Mouse (Mus musculus): ENCODE results near the gene Tsga10.

Tsga10 gene

GRCm38 (mm10) chr1:37866286-37866685, at the start of gene Tsga10:
Tsga10 (minus strand) TSS chr1:37866429.
- DNase-seq: no peak

GRCm38 (mm10) chr1:37912751-37913150, 46.5 kb upstream of the Tsga10 start:
- DNase-seq: no peak

GRCm38 (mm10) chr1:37903178-37903577, 36.9 kb upstream of the Tsga10 start:
- peak; percentile 4 for DNase-seq

- no peak for DNase-seq
Observed at GRCm38 (mm10) chr1:37900288-37900687, 34.1 kb upstream of the Tsga10 start.

- DNase-seq: no peak
Observed at GRCm38 (mm10) chr1:37899816-37900215, 33.6 kb upstream of the Tsga10 start.

- DNase-seq: no peak
Observed at GRCm38 (mm10) chr1:37894606-37895005, 28.4 kb upstream of the Tsga10 start.

GRCm38 (mm10) chr1:37891400-37891799, 25.2 kb upstream of the Tsga10 start:
- DNase-seq: no peak

- DNase-seq: peak; percentile 88
Observed at GRCm38 (mm10) chr1:37890025-37890652, 23.9 kb upstream of the Tsga10 start, which contains the start of the genes Mitd1 and Mrpl30. Mitd1 (minus strand) TSS chr1:37890411. Mrpl30 (plus strand) TSS chr1:37890477.

- DNase-seq: no peak
Observed at GRCm38 (mm10) chr1:37889206-37889605, 23.0 kb upstream of the Tsga10 start.

GRCm38 (mm10) chr1:37884451-37884850, 18.2 kb upstream of the Tsga10 start:
- peak; percentile 10 for DNase-seq

GRCm38 (mm10) chr1:37883411-37883810, 17.2 kb upstream of the Tsga10 start:
- no peak for DNase-seq

GRCm38 (mm10) chr1:37877736-37878460, 11.7 kb upstream of the Tsga10 start:
- no peak for DNase-seq

GRCm38 (mm10) chr1:37873157-37873556, 6.9 kb upstream of the Tsga10 start:
- no peak for DNase-seq

GRCm38 (mm10) chr1:37872131-37873067, 6.2 kb upstream of the Tsga10 start:
- peak; percentile 90 for DNase-seq

GRCm38 (mm10) chr1:37871704-37872103, 5.5 kb upstream of the Tsga10 start, which contains the start of gene Lipt1:
Lipt1 (plus strand) TSS chr1:37871738.
- DNase-seq: peak; percentile 57

GRCm38 (mm10) chr1:37869362-37869761, 3.1 kb upstream of the Tsga10 start:
- no peak for DNase-seq

GRCm38 (mm10) chr1:37868640-37869039, 2.4 kb upstream of the Tsga10 start:
- no peak for DNase-seq

GRCm38 (mm10) chr1:37867684-37868322, 1.6 kb upstream of the Tsga10 start:
- DNase-seq: no peak

- DNase-seq: no peak
Observed at GRCm38 (mm10) chr1:37867056-37867455, 827 bp upstream of the Tsga10 start.

GRCm38 (mm10) chr1:37865401-37866215, 621 bp downstream of the Tsga10 start:
- DNase-seq: no peak

GRCm38 (mm10) chr1:37864511-37865400, 1.5 kb downstream of the Tsga10 start:
- DNase-seq: peak; percentile 100
